Mouse (Mus musculus): ENCODE measurements around the gene Mepce. TPM values are rescaled to one million over a fixed set of nuclear protein-coding genes. Genes with fewer than 3 reads are reported as not detected.

Mepce gene
- total RNA-seq, 2 experiments from 2014 or later = 33.9 to 48.4 TPM

DNA sequence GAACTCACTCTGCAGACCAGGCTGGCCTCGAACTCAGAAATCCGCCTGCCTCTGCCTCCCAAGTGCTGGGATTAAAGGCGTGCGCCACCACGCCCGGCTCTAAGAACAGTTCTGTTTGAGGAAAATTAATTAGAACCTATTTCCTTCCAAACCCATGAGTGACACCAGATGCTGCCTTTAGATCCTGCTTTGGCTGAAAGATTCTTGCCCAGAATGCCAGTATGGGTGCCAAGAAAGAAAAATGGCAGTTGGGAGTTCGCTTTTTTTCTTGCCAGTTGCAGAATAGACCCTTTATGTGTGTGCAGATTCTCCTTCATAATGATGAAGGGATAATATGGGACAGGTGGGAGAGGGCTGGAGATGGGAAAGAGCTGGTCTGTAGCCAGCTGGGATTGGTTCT is 43.3 kb downstream of the Mepce start:
- ATAC-seq (replicated peaks; ENCODE audit: poor library complexity, severe bottlenecking) = no peak

DNA sequence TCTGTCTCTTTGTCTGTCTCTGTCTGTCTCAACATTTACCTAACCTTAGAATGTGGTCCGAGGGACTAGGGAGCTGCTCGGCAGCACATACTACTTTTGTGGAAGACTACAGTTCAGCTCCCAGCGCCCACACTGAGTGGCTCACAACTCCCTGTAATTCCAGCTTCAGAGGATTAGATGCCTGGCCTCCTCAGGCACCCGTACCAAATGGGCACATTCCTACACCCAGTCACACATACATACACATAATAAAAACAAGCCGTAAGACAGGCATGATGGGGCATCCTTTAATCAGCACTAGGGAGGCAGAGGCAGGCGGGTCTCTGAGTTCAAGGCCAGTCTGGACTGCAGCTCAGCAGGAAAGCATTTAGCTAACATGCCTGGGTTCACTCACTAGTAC is 44.6 kb downstream of the Mepce start:
- ATAC-seq (replicated peaks; ENCODE audit: poor library complexity, severe bottlenecking) = no peak

DNA sequence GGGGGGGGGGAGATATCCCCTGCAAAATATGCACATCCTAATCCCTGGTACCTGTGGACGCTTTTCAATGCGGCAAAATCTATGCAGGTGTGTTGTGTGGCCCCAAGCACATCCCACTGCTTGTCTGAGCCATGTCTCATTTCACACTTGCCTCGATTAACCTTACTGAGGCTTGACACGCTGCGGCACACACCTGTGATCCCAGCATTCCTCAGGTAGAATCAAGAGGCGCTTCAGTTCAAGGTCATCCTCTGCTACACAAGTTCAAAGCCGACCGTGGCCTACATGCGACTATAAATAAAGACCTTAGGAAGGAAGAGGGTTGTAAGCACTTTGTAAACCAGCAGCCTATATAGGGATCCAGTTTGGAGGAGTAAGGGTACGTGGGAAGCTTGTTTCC is 45.4 kb downstream of the Mepce start:
- no peak for ATAC-seq (replicated peaks; ENCODE audit: poor library complexity, severe bottlenecking)

DNA sequence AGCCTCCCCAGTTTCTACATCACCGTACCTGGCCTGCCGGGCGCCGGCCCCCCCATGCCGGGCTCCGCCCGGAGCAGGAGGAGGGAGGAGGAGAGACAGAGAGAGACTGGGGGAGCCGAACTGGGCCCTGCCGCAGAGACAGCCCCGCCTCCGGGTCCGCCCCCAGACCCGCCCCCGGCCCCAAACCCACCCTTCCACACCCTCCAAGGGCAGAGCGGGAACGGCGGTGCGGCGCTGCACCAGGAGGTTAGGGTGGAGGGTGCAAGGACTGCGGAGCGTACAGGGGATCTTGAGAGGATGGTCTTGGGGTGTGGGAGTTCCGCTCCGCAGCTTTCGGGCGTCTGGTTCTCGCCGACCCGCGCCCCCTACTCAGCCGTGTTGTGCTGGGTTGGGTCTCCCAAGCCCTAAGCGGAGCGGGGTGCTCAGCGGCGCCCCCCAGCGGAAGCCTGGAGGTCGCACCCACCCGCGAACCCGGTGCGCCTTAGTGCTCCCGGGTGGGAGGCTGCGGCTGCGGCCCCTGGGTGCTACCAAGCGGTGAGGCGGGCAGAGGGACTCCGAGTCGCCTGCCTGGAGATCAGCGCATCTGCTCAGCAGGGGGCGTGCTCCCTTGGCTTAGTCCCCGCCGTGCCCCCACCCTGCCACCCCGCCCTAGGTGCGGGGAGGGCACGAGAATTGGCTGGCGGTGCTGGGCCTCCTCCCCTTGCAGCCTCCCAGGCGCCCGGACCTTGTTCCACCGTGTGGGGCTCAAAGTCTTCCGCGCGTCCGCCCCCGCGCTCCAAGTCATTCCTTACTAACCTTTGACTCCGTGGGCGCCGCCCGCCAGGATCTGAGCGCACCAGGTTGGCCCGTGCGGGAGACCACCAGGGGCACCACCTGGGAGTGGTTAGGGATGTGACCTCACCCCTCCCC is 46.2 kb downstream of the Mepce start, which contains the start of gene Nyap1:
Nyap1 (minus strand) TSS at position 585 of the 909 bp plus-strand sequence.
- peak; percentile 58 for ATAC-seq (replicated peaks; ENCODE audit: poor library complexity, severe bottlenecking)

DNA sequence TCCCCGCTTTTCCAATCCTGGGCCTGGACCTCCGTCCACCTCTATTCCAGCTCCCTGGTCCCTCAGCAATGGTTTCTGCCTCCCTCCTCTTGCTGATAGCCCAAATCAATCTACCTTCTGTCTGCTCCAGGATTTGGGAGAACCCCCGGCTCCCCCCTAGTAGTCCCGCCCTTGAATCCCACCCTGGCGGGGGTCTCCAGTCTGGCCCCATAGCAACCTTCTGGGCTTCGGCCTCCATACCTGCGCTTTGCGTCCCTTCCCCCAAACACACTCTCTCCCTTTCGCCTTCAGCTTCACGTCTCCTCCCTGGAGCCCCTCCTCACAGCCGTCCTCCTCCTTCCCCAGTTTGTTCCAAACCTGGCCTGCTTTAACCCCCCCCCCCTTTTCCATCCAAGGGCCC is 46.9 kb downstream of the Mepce start:
- no peak for ATAC-seq (replicated peaks; ENCODE audit: poor library complexity, severe bottlenecking)

DNA sequence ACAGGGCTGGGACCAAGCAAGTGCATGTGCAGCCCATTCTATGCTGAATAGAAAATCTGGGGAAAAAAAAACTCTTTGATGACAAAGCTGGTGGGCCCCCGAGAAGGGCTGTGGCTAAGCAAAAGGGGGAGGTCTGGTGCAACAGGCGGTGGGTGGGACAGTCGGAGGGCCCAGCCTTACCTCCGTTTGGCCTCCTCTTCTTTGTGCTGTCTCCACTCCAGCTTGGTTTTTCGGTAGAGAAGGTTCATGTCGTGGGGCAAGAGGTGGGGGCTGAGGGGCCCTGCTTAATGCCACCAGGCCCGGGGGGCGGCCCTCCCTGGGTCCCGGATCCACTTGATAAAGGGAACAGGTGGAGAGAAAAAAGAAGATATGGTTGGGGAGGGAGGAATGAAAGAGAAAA is 48.0 kb downstream of the Mepce start:
- ATAC-seq (replicated peaks; ENCODE audit: poor library complexity, severe bottlenecking) = no peak

DNA sequence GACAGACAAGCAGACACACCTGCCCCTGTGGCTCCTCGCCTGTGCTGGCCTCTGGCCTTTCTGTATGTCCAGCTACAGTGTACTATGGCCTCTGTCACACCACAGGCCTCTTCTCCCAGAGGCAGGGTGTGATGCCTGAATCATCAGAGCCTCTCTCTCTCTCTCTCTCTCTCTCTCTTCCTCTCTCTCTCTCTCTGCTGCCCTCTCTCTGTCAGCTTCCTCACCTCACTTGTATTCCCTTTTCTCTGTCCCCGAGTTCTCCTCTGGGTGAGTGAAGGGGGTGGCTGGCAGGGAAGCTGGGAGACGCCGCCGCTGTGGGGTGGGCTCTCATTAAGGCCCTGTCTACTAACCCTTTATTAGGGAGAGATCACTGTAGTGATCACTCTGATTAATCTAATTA is 48.9 kb downstream of the Mepce start:
- no peak for ATAC-seq (replicated peaks; ENCODE audit: poor library complexity, severe bottlenecking)

DNA sequence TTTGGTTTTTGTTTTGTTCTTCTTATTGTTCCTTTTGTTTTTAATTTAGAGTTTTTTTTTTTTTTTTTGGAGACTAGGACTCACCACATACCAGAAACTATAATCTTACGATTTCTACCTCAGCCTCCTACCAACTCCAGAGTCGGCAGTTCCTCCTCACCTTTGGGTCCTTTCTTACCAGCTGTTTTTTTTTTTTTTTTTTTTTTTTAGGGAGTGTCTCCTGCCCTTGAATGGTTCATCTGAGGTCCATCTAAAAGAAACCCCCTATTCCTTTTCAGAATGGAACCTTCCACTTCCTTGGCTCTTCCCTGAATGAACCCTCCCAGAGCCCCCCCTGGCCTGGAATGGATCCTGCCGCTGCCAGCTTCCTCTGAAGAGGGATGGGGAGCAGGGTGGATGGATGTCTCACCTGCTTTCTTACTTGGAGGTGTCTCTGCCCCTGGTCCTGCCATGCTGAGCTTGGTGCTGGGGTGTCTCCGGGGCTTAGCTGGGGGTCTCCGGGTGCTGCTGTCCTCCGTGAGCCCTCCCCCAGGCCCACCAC is 50.0 kb downstream of the Mepce start:
- no peak for ATAC-seq (replicated peaks; ENCODE audit: poor library complexity, severe bottlenecking)

DNA sequence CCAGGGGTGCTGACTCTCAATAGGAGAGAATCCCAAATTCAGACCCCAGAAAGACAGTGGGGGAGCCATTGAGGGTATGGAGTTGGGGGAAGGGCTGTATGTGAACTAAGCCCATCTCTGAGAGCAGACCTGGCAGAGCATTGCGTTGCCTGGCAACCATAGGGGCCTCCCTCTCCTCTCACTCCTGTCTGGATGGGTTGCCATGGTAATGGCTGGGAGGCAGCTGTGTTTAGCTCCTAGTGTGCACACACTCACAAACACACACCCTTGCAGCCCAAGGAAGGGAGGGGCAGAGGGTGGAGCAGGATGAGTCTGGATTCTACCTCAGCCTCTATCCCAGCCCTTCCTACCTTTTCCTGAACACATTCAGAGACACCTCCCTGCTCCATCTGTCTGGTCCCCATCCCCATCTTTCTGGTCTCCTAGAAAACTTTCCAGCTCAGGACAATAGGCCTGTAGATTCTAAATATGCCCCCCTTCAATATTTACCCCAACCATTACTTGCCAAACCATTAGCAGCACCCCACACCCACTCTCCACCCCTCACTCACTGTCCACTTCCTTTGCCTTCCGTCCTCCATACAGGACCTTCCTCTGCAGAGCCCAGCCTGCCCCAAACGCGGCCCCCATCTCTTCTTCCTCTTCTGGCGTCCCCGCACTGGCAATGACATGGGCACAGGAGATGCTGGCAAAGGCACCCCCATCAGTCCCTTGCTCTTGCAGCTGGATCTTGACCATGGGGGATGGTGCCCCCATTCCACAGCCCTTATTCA is 53.0 kb downstream of the Mepce start:
- peak; percentile 38 for ATAC-seq (replicated peaks; ENCODE audit: poor library complexity, severe bottlenecking)

DNA sequence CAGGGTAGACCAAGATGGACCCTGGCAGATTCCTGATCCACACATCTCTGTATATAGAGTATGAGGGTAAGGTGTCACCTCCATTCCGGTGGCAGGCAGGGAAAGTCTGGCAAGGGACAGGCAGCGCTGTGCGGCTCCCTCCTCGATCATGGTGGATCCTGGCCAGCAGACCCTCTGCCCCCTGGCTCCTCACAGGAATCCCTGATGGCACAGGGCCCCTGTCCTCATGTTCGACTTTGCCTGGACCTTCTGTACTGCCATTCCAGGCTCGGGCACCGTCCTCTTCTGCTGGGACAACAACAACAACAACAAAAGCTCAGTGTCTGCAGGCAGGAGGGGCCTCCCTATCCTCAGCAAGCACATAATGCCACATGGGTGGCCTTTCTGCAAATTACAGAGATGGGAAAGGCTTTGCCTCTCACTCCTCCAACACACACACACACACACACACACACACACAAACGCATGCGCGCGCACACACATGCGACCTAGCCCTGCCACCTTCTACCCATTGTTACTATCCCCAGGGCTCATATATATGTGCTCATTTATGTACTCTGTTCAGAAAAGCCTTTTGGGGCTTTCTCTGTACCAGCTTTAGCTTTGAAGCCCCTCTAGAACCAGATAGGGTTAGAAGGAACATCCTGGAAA is 53.7 kb downstream of the Mepce start:
- ATAC-seq (replicated peaks; ENCODE audit: poor library complexity, severe bottlenecking) = no peak

Other genes starting within 250 kb of the Mepce start
- not detected in 2 replicates for gene Actl6b, start 234.1 kb downstream of the Mepce start, total RNA-seq (2014; fragmentation: Nextera tagmentation)
- not detected in 2 replicates for gene Actl6b, start 234.1 kb downstream of the Mepce start, total RNA-seq (2017)
- 5.8 and 20.3 TPM in 2 replicates for gene Tfr2, start 217.8 kb downstream of the Mepce start, total RNA-seq (2014; fragmentation: Nextera tagmentation)
- gene Tfr2, start 217.8 kb downstream of the Mepce start, total RNA-seq (2017) = 7.5 and 10.2 TPM in 2 replicates
- gene Mospd3, start 186.6 kb downstream of the Mepce start, total RNA-seq (2014; fragmentation: Nextera tagmentation) = 146 and 159 TPM in 2 replicates
- gene Mospd3, start 186.6 kb downstream of the Mepce start, total RNA-seq (2017) = 4.0 and 7.4 TPM in 2 replicates
- gene Pcolce, start 173.9 kb downstream of the Mepce start, total RNA-seq (2014; fragmentation: Nextera tagmentation) = not detected in 2 replicates
- 0.62 TPM in 1 of 2 replicates, not detected in the other for gene Pcolce, start 173.9 kb downstream of the Mepce start, total RNA-seq (2017)
- gene Fbxo24, start 158.7 kb downstream of the Mepce start, total RNA-seq (2014; fragmentation: Nextera tagmentation) = not detected in 2 replicates
- not detected in 2 replicates for gene Fbxo24, start 158.7 kb downstream of the Mepce start, total RNA-seq (2017)
- 57.4 and 73.0 TPM in 2 replicates for gene Lrch4, start 158.5 kb downstream of the Mepce start, total RNA-seq (2014; fragmentation: Nextera tagmentation)
- gene Lrch4, start 158.5 kb downstream of the Mepce start, total RNA-seq (2017) = 34.6 and 42.2 TPM in 2 replicates
- 13.2 and 16.4 TPM in 2 replicates for gene Gm20605, start 158.5 kb downstream of the Mepce start, total RNA-seq (2014; fragmentation: Nextera tagmentation)
- gene Gm20605, start 158.5 kb downstream of the Mepce start, total RNA-seq (2017) = 0.62 and 3.6 TPM in 2 replicates
- 32.1 and 55.2 TPM in 2 replicates for gene Sap25, start 146.3 kb downstream of the Mepce start, total RNA-seq (2014; fragmentation: Nextera tagmentation)
- 9.7 and 20.8 TPM in 2 replicates for gene Sap25, start 146.3 kb downstream of the Mepce start, total RNA-seq (2017)
- not detected in 2 replicates for gene Irs3, start 141.9 kb downstream of the Mepce start, total RNA-seq (2014; fragmentation: Nextera tagmentation)
- gene Irs3, start 141.9 kb downstream of the Mepce start, total RNA-seq (2017) = not detected in 2 replicates
- 13.7 and 15.0 TPM in 2 replicates for gene Agfg2, start 102.9 kb downstream of the Mepce start, total RNA-seq (2014; fragmentation: Nextera tagmentation)
- gene Agfg2, start 102.9 kb downstream of the Mepce start, total RNA-seq (2017) = 10.7 and 13.9 TPM in 2 replicates
- not detected in 2 replicates for gene Nyap1, start 46.0 kb downstream of the Mepce start, total RNA-seq (2014; fragmentation: Nextera tagmentation)
- not detected in 2 replicates for gene Nyap1, start 46.0 kb downstream of the Mepce start, total RNA-seq (2017)
- gene Tsc22d4, start 41.9 kb downstream of the Mepce start, total RNA-seq (2014; fragmentation: Nextera tagmentation) = 71.5 and 78.5 TPM in 2 replicates
- 57.5 and 74.8 TPM in 2 replicates for gene Tsc22d4, start 41.9 kb downstream of the Mepce start, total RNA-seq (2017)
- 29.4 and 36.7 TPM in 2 replicates for gene Ppp1r35, start 8.8 kb downstream of the Mepce start, total RNA-seq (2014; fragmentation: Nextera tagmentation)
- gene Ppp1r35, start 8.8 kb downstream of the Mepce start, total RNA-seq (2017) = 22.9 and 24.1 TPM in 2 replicates
- 1.0 and 2.6 TPM in 2 replicates for gene Zcwpw1, start 143 bp upstream of the Mepce start, total RNA-seq (2014; fragmentation: Nextera tagmentation)
- 12.7 and 13.0 TPM in 2 replicates for gene Zcwpw1, start 143 bp upstream of the Mepce start, total RNA-seq (2017)
- gene Pilra, start 48.6 kb upstream of the Mepce start, total RNA-seq (2014; fragmentation: Nextera tagmentation) = 3.2 and 4.0 TPM in 2 replicates
- 11.4 and 12.7 TPM in 2 replicates for gene Pilra, start 48.6 kb upstream of the Mepce start, total RNA-seq (2017)
- gene Pilrb1, start 70.5 kb upstream of the Mepce start, total RNA-seq (2014; fragmentation: Nextera tagmentation) = 3.5 and 12.1 TPM in 2 replicates
- gene Pilrb1, start 70.5 kb upstream of the Mepce start, total RNA-seq (2017) = 7.2 and 7.6 TPM in 2 replicates
- 3.2 and 13.2 TPM in 2 replicates for gene Pilrb2, start 84.2 kb upstream of the Mepce start, total RNA-seq (2014; fragmentation: Nextera tagmentation)
- 4.3 and 10.3 TPM in 2 replicates for gene Pilrb2, start 84.2 kb upstream of the Mepce start, total RNA-seq (2017)
- gene Cyp3a13, start 134.0 kb upstream of the Mepce start, total RNA-seq (2014; fragmentation: Nextera tagmentation) = not detected in 2 replicates
- not detected in 2 replicates for gene Cyp3a13, start 134.0 kb upstream of the Mepce start, total RNA-seq (2017)
- not detected in 2 replicates for gene Gjc3, start 175.4 kb upstream of the Mepce start, total RNA-seq (2014; fragmentation: Nextera tagmentation)
- not detected in 2 replicates for gene Gjc3, start 175.4 kb upstream of the Mepce start, total RNA-seq (2017)
- not detected in 2 replicates for gene Azgp1, start 193.9 kb upstream of the Mepce start, total RNA-seq (2014; fragmentation: Nextera tagmentation)
- gene Azgp1, start 193.9 kb upstream of the Mepce start, total RNA-seq (2017) = not detected in 2 replicates
- not detected in 2 replicates for gene Smok3a, start 233.6 kb upstream of the Mepce start, total RNA-seq (2014; fragmentation: Nextera tagmentation)
- gene Smok3a, start 233.6 kb upstream of the Mepce start, total RNA-seq (2017) = not detected in 2 replicates
- gene Smok3b, start 233.8 kb upstream of the Mepce start, total RNA-seq (2014; fragmentation: Nextera tagmentation) = not detected in 2 replicates
- gene Smok3b, start 233.8 kb upstream of the Mepce start, total RNA-seq (2017) = not detected in 2 replicates